Mouse (Mus musculus): ENCODE results near the gene Zfp804a. TPM values are rescaled to one million over a fixed set of nuclear protein-coding genes. Genes with fewer than 3 reads are reported as not detected.

The Zfp804a gene
- polyA plus RNA-seq (2021; fragmentation: Nextera tagmentation) = 2.5 and 5.3 TPM in 2 replicates
- long read RNA-seq, experiment 1, full-length matches to known transcripts = 2 of 6 reads
- long read RNA-seq, experiment 1, partial matches to known transcripts = 1 of 6 reads
- long read RNA-seq, experiment 1, other reads (novel, unspliced or antisense) = 3 of 6 reads
- long read RNA-seq, experiment 2, full-length matches to known transcripts = 2 of 5 reads
- long read RNA-seq, experiment 2, partial matches to known transcripts = 0 of 5 reads
- long read RNA-seq, experiment 2, other reads (novel, unspliced or antisense) = 3 of 5 reads

DNA sequence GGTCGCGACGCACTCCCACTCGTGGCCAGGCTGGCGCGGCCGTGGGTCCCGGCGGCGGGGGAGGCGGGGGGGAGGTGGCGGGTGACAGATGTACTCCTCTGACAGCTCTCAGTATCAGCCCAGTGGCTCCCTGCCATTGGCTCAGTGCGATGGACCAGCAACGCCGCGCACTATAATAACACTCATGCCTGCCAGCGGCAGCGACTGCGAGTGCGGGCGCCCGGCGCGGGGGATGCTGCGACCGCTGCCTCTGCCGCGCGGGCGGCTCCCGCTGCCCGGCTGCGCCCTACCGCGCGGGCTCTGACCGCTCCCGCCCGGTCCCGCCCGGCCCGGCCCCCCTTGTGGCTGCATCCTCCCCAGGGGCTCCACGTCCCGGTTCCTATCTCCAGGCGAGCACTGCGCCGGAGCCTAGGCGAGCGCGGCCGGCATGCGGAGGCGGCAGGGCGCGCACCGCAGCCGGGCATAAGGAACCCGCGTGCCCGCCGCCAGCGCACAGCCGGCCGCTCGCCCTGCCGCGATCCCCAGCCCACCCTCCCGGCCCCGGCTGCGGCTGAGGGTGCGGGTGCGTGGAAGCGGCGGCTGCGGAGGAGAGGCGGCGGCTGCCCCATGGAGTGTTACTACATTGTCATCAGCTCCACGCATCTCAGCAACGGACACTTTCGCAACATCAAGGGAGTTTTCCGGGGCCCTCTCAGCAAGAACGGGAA, at the start of gene Zfp804a:
Zfp804a (plus strand) TSS at position 38 of the 707 bp plus-strand sequence.

